Mouse (Mus musculus): ENCODE measurements at regions not wholly inside any gene's neighbourhood (a gene's known extent, or its start where the extent isn't known, plus 50 kb on each side); places are given as distances from the start of the nearest gene placed in this dataset.

DNA sequence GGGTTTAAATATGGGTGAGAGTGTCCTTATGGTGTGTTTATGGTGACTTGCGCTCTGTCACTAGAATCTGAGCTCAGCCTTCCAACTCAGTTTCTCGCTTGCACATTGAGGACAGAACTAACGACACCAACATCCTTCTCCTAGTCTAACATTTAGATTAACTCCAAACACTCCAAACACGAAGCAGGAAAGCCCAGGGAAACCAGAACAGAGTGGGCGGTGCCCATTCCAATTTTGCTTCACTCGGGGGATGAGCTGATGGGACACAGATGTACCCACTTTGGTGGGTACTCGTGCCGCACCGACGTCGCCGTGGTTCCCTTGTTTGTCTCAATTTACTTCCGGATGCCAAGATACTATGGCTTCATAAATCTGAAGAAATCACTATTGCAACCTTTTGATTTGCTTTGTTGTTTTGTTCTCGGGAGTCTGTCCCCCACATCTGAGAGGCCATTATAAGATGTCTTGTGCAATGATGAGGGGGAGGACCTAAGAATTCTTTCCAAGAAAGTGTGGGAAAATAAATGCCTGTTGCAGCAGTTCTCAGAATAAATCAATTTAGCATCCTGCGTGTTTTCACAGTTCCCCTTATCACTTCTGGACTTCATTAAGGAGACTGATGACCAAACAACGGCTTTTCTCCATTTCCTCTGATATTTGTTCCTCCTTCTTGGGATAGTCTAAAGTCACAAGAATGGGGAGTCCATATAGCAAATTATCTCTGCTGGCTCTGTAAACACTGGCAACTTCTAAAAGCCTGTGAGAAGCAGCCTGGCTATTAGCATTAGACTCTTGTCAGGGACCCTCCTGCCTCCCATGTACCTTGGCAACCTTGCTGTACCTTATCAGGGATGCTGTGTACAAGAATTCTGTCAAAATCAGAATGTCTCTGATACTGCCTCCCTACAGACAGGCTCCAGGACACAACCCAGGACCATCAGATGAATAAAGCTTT, 96.2 kb upstream of the Klf9 start:
- DNase-seq (ENCODE audit: low spot score): no peak

- no peak for DNase-seq (ENCODE audit: low spot score)
These were observed 89.6 kb upstream of the Klf9 start for GRCm38 (mm10) chr19:23051456-23051855.

GRCm38 (mm10) chr19:23054440-23054839, 86.6 kb upstream of the Klf9 start:
- no peak for DNase-seq (ENCODE audit: low spot score)

DNA sequence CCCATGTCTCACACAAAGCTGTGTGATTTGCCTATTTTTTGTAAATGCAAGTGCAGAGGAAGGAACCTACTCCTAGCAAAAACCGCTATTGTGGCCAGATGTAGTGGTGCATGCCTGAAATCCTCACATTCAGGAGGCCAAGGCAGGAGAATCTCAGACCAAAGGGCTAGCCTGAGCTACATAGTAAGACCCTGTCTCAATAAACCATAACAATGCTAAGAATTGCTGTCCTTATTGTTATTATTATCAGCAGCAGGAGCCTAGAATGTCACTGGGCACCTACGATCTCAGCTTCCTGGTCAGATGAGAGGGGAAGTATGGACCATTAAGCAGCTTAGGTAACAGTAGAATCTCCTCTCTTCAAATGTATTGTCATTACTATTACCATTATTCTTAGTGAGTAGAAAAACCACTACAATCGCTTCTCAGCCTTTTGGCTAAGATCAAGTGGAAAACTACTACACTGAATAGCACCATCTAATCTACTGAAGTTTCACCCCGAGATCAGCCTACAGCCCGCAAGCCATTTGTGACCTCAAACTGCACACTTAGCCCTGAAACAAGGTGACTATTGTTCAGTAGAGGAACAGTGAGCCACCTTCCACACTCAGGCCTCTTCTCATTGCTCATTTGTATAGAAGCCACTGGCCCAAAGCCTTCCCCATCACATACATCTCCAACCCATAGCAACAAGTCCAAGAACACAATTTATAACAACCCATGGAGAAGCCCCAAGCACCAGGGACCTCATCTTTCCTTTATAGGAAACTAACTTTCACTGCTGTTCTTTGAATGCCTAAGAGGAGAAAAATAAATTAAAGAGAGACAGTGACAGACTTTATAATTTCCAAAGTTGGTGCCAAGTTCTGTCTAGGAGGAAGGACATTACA, 84.9 kb upstream of the Klf9 start:
- DNase-seq (ENCODE audit: low spot score): no peak

DNA sequence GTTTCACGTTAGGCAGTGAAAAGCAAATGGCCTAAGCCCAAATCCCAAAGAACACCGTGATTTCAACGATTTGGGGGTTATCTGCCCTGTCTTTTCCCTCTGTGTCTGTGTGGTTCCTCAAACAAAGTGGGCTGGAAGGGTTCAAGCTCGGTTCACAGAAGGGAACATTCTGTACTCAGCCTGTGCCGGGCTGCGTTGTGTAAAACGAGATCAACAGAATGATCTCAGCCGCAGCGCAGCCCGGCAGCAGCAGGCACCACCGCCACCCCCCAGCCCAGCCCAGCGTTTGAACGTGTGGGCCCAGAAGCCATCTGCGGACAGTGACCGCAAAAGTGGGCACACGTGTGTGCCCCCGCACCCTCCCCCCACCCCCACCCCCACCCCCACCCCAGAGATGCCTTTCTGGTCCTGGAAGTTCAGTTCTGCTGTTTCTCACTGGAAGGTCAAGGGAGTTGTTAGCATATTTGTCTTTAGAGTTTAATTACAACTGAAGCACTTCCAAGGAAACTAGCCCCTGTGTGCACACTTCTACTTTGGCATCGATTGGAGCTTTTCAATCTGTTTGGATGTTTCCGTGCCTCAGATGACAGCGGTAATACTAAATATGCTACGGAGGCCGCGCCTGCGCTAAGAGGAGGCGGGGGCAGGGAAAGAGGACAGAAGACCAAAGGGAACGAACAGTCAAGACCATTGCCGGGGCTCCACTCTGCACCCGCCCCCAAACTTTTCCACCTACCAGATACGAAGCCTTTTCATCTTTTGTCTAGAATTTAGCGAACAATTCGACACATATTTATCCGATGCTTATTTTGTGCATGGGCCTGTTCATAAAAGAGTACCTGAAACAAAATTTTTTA, 83.9 kb upstream of the Klf9 start:
- DNase-seq (ENCODE audit: low spot score): peak; percentile 75

DNA sequence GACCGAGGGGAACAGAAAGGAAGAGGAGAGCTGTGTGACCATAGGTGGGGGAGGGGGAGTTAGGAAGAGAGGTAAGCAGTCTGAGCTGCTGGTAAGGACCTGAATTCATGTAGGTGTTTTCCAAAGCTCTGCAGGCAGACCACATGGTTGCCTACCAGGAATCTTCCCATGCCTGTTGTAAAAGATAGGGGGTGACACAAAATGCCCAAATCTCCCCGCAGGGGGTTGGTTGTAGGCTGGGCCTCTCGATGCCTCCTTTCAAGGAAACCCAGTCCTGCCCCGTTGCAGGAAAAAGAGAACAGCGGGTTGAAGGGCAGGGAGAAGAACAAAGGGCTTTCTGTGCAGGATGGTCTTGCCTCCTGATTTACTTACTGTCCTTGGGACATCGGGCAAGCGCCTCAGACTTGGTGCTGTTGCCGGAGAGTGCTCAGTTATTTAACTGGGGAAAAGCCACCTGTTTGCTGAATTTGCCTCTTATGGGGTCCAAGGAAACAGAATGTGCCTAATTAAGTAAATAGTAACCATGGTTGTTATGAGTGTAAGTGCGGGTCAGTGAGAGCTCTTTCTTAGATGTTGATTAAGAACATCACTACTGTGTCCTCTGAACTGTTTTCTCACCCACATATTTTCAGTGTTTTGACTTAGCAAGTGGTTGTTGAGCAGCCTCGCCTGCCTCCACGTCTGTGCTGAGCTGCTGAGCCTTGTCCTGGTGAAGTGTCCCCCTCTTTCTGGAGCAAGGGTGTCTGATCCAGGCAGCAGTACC, 83.1 kb upstream of the Klf9 start:
- DNase-seq (ENCODE audit: low spot score): no peak

- no peak for DNase-seq (ENCODE audit: low spot score)
These were observed 82.5 kb upstream of the Klf9 start for GRCm38 (mm10) chr19:23058502-23058900.

DNA sequence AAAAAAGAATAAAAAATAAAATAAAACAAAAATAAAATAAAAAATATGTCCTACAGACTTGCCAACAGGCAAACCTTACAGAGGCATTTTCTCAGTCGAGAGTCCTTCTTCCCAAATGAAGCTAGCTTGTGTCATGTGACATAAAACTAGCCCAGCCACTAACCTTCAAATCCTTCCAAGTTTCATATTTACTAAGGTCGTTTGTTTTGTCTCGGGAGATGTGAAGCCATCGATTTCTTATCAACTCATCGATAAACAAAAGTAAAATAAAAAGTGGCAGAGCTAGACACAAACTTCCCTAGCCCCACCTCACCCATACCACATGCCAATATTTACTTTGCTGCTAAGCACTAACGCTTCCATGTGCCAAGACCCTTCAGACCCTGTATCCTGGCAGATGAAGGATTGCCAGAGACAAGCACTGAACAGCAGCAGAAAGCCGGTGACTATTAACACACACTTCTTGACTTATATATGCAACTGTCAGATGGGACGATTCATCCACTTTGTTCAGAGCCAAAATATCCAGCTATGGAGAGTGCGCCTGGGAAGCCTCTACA, 79.9 kb upstream of the Klf9 start:
- DNase-seq (ENCODE audit: low spot score): no peak

- DNase-seq (ENCODE audit: low spot score): no peak
These were observed 79.1 kb upstream of the Klf9 start for GRCm38 (mm10) chr19:23061906-23062305.

GRCm38 (mm10) chr19:23062851-23063250, 78.2 kb upstream of the Klf9 start:
- no peak for DNase-seq (ENCODE audit: low spot score)

DNA sequence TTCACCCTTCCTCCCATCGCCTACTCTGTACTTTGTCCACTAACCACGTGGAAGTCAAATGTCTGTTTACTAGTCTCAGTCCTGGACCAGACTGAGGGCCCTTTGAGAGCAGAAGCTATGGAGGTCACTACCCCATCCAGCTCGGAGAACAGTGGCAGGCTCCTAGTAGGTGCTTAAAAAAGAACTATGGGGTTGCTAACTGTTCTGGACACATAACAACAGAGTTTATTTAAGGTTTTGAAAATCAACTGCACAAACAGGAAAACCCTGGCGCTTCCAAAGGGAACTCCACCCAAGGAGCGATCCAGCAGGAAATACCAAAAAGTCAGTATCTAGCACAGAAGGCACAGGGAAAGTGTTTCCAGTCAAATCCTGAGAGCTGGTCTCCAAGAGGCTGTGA, 75.5 kb upstream of the Klf9 start:
- no peak for DNase-seq (ENCODE audit: low spot score)

DNA sequence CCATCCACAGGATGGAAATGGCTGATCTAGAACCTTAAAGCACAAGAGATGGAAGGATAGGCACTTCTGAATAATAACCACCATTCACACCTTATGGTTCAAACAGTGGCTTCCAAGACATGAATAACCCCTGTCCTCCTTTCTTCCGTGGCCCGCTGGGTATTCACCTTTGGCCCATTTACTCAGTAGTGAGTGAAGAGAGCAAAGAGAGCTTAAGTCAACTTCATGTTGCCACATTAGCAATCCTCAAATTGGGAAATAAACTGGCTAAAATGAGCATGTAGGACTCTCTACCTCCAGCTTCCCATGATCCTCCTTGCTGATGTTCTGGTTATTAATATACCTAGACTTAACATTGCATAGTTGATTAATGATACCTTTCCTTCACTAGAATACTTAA, 74.3 kb upstream of the Klf9 start:
- no peak for DNase-seq (ENCODE audit: low spot score)

DNA sequence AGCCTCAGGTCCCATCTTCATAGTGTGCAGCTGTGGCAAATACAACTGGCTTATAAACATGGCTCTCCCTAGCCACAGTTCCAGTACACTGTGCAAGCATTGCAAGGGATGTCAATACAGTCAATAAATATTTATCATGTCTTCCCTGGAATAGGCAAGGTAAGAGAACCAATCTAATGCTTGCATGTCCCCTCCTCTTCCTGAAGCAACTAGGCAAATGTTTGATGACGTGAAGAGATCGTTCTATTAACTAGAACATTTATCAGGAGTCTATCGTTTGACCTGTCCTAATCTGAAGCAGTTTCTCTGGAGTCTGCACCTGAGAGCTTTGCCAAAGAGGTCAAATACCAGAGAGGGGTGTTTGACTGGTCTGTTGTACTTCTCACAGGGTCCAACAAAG, 72.4 kb upstream of the Klf9 start:
- DNase-seq (ENCODE audit: low spot score): no peak

DNA sequence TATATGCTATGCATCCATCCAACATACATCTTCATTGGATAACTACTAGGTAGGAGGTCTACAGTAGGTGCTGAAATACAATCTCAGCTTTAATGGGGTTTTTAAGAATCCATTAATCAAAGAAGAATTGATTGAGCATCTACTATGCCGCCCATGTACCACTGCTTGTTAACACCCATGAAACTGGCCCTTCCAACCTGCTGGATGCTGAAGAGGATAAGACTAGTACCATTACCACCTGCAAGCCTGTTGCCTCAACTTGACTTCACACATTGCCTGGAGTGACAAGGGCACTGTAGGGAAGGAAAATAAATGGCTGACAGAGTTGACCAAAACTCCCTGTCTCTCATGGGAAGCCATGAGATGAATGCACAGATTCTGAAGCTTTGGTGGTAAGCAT, 71.4 kb upstream of the Klf9 start:
- no peak for DNase-seq (ENCODE audit: low spot score)

- DNase-seq (ENCODE audit: low spot score): no peak
These were observed 70.0 kb upstream of the Klf9 start for GRCm38 (mm10) chr19:23071000-23071399.

DNA sequence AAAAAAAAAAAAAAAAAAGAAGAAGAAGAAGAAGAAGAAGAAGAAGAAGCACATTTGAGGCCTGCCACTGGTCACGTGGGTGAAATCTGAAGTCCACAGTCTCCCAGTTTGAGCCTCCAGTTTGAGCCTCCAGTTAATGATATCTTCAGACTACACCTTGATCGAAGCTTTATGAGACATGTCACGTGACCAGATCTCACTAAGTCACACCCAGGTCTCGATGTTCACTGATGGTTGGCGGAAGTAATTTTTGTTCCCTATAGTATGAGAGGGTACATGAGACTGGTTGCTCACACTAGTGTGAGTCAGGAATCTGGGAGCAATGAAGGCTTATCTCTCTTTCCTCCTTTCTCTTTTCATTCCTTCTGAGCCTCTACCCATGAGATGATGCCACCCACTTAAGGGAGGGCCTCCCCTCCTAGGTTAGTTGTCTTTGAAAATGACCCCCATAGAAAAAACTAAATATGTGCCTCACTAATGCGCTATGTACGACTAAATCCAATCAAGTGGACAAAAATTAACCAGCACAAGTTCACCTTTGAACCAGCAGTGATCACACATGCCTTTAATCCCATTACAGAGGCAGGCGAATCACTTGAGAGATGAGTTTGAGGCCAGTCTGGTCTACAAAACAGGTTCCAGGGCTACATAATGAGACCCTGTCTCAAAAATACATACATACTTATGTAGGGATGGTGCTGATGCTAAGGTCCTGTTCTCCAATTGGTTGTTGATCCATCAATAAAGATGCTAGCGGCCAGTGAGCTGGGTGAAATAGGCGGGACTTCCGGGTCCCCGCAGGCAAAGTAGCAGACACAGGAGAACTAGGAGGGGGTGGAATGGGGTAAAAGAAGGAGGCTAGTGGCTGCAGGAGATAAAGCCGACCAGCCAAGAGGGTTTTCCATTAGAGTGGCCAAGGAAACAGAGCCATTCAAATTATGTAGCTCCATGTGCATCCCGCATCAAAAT, 66.1 kb upstream of the Klf9 start:
- DNase-seq (ENCODE audit: low spot score): no peak

DNA sequence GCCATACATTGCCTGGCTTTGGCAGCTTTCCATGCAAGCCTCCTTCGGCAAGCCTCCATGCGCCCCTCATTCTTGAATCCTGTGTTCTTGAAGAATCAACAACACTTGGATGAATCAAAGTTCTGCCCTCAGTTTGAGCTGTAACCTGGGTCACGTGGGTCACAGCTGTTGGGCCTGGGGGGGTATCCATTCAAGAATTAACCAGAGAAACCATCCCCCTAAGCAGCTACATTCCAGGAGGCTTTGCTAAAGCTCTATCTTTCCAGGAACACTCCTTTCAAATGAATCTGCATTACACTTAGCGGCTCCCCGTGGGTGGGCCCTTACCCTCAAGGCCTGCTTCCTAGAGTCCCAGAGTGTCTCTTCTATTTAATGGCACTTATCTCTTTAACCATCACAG, 65.2 kb upstream of the Klf9 start:
- DNase-seq (ENCODE audit: low spot score): no peak

DNA sequence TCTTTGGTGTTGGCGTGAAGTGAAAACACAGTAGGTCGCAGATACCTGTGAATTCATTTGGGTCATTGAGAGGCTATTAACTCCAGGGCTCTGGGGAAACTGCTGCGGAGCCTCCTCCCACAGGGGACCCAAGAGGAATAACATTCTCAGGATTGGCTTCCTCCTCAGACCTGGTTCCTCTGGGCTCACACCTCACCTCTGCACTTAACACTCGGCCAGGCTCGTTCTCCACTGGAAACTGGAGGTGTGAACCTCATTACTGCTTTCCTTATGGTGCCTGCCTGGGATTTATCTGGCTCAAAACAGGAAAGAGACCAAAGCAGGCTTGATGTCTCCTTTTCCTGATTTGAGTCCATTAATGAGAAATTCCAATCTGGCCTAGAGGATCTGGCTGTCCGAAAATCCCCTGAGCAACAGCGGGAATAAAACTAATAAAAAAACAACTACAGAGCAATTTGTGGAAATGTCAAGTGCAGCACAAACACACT, 55.8 kb upstream of the Klf9 start:
- no peak for DNase-seq (ENCODE audit: low spot score)

DNA sequence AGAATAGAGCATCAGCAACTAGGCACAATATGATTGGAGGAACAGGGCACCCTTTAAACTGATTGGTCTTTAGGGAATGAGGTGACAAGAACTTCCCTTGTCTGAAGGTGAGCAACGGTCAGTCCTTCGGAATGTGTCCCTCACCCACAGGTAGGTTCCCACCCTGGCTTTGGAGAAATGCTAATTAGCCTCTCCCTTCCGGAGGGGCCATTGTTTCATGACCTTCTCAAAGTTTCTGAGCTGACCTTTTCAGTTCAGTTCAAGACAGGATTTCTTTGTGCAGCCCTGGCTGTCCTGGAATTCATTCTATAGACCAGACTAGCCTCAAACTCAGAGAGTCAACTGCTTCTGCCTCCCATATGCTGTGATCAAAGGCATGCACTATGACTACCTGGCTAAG, 53.5 kb upstream of the Klf9 start:
- DNase-seq (ENCODE audit: low spot score): no peak

GRCm38 (mm10) chr19:23089081-23089480, 51.9 kb upstream of the Klf9 start:
- DNase-seq (ENCODE audit: low spot score): no peak
